Comparison of ENCODE assay signal across 18 mouse cellular contexts in the genomic region with DNA sequence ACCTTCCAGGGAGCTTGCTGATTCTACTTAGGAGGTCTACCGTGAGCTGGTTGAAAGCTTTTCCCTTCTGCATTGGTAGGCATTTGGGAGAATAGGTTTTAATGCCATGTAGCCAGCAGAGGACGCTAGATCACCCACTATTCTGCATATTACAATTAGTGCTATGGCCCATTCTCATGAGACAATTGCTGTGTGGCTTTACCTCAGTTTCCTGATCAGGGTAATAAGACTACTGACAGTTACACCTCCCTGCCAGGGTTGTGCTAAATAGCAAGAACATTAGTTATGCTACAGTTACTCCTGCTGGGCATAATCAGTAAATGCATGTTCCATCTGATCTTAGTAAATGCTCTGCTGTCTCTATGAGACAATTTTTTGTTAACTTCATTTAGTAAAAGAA.
DNase-seq lines count a peak whose midpoint lies in the region; ATAC-seq and TF ChIP-seq lines count a peak whose summit lies in the region.
"Had no signal": no experiment of that assay in that cellular context is flagged by ENCODE, and none has a peak within 500 bp of the region (broad histone marks: within the 10 kb centered on the region; RNA-seq: fewer than 3 reads in every experiment).

No protein-coding gene starts in this region.

- no peaks in the 10 kb centered on the region for H3K9me3 ChIP-seq in forebrain, postnatal 0 days (ENCODE audit: low read length)
- no peaks in the 10 kb centered on the region for H3K9me3 ChIP-seq in forebrain, embryonic 11.5 days (ENCODE audit: control insufficient read depth, low read length)
- no peaks in the 10 kb centered on the region for H3K9me3 ChIP-seq in kidney, postnatal 0 days (replicated peaks; ENCODE audit: low read length)
- H3K9me3 ChIP-seq: embryonic facial prominence, embryonic 15.5 days; forebrain, embryonic 12.5 days; limb, embryonic 10.5 days; liver, embryonic 15.5 days; midbrain, embryonic 13.5 days had no signal

- 30% methylated on average over 2 of the region's 2 CpGs for WGBS in forebrain, postnatal 0 days
- 31% methylated on average over 2 of the region's 2 CpGs for WGBS in forebrain, embryonic 11.5 days
- WGBS in kidney, postnatal 0 days: 35% methylated on average over 2 of the region's 2 CpGs

- no peak overlapping the region for H3K4me2 ChIP-seq in forebrain, postnatal 0 days (ENCODE audit: low read depth)
- H3K4me2 ChIP-seq in forebrain, embryonic 11.5 days (ENCODE audit: low read depth, low read length, severe bottlenecking): no peak overlapping the region
- H3K4me2 ChIP-seq in kidney, postnatal 0 days (ENCODE audit: low read length): no peak overlapping the region
- H3K4me2 ChIP-seq: embryonic facial prominence, embryonic 15.5 days; forebrain, embryonic 12.5 days; liver, embryonic 15.5 days; midbrain, embryonic 13.5 days had no signal

- CTCF ChIA-PET in Patski (lab: Charles Lee): interaction anchor here (1.4 kb wide), 1 partner anchor 239 kb away, joined by 4 read pairs; no protein-coding TSS in a partner anchor

- in situ Hi-C loops in Patski (cut with MboI; ENCODE audit: low pct_unique_long_range_greater_than_20kb): loop anchor here (5.0 to 10.0 kb wide), 2 partner anchors 81 to 189 kb away; no protein-coding TSS in a partner anchor

- POLR2A ChIA-PET in Patski (lab: Charles Lee): no interaction called here

- H3K9ac ChIP-seq in forebrain, postnatal 0 days: no peak overlapping the region
- no peak overlapping the region for H3K9ac ChIP-seq in forebrain, embryonic 11.5 days (ENCODE audit: low read length)
- H3K9ac ChIP-seq in kidney, postnatal 0 days (ENCODE audit: low read depth, low read length): no peak overlapping the region
- H3K9ac ChIP-seq: embryonic facial prominence, embryonic 15.5 days; forebrain, embryonic 12.5 days; liver, embryonic 15.5 days; midbrain, embryonic 13.5 days had no signal

- no peaks in the 10 kb centered on the region for H3K27me3 ChIP-seq in forebrain, postnatal 0 days (ENCODE audit: insufficient read depth, low read length)
- H3K27me3 ChIP-seq in forebrain, embryonic 11.5 days (ENCODE audit: control insufficient read depth, insufficient read depth, low read length): no peaks in the 10 kb centered on the region
- H3K27me3 ChIP-seq in kidney, postnatal 0 days (ENCODE audit: insufficient read depth, low read length): no peaks in the 10 kb centered on the region
- no peaks in the 10 kb centered on the region for H3K27me3 ChIP-seq in Patski
- H3K27me3 ChIP-seq: embryonic facial prominence, embryonic 15.5 days; forebrain, embryonic 12.5 days; midbrain, embryonic 13.5 days had no signal

- H3K36me3 ChIP-seq in forebrain, postnatal 0 days (ENCODE audit: insufficient read depth): no peaks in the 10 kb centered on the region
- no peaks in the 10 kb centered on the region for H3K36me3 ChIP-seq in forebrain, embryonic 11.5 days (ENCODE audit: control insufficient read depth, insufficient read depth, low read length)
- H3K36me3 ChIP-seq in kidney, postnatal 0 days (ENCODE audit: insufficient read depth, low read length): no peaks in the 10 kb centered on the region
- H3K36me3 ChIP-seq: embryonic facial prominence, embryonic 15.5 days; forebrain, embryonic 12.5 days; limb, embryonic 10.5 days; liver, embryonic 15.5 days; midbrain, embryonic 13.5 days had no signal

- no peaks in the 10 kb centered on the region for H3K4me1 ChIP-seq in forebrain, postnatal 0 days (ENCODE audit: insufficient read depth)
- no peaks in the 10 kb centered on the region for H3K4me1 ChIP-seq in forebrain, embryonic 11.5 days (replicated peaks; ENCODE audit: control insufficient read depth, insufficient read depth, low read length)
- H3K4me1 ChIP-seq in kidney, postnatal 0 days (replicated peaks; ENCODE audit: insufficient read depth, low read length): no peaks in the 10 kb centered on the region
- H3K4me1 ChIP-seq: embryonic facial prominence, embryonic 15.5 days; forebrain, embryonic 12.5 days; limb, embryonic 10.5 days; liver, embryonic 15.5 days; midbrain, embryonic 13.5 days had no signal

- DNase-seq in forebrain, postnatal 0 days: peak; percentile 31
- no peak for DNase-seq in forebrain, embryonic 11.5 days (ENCODE audit: low spot score)
- no peak for DNase-seq in kidney, postnatal 0 days (ENCODE audit: low spot score)
- DNase-seq in kidney, adult 9 months: no peak
- peak; percentile 58 for DNase-seq in 416B (ENCODE audit: low read depth)
- no peak for DNase-seq in Patski (ENCODE audit: low read depth, low spot score)
- no peak for DNase-seq in layer of hippocampus, adult 18-20 months (ENCODE audit: low spot score in 2 of 2)
- DNase-seq in embryo, embryonic 10 days (ENCODE audit: low spot score): no peak
- DNase-seq: B cell, adult 2 months; kidney, postnatal 14 days; right cerebral cortex, postnatal 25 days; thymus, postnatal 4 days had no signal

- no peak for ATAC-seq in forebrain, postnatal 0 days
- no peak for ATAC-seq in forebrain, embryonic 11.5 days (replicated peaks; ENCODE audit: low FRiP score)
- ATAC-seq in kidney, postnatal 0 days (replicated peaks; ENCODE audit: low FRiP score, low read depth): no peak
- no peak for ATAC-seq in Patski
- ATAC-seq: midbrain, embryonic 13.5 days had no signal

- TF ChIP-seq CTCF in forebrain, postnatal 0 days (IDR thresholded peaks at IDR 0.05; ENCODE audit: low read depth): peak; percentile 54
- TF ChIP-seq CTCF in kidney, postnatal 0 days (IDR thresholded peaks at IDR 0.05; ENCODE audit: low read depth): peak; percentile 49
- TF ChIP-seq CTCF in Patski (IDR thresholded peaks at IDR 0.05): peak; percentile 49

- H3K4me3 ChIP-seq in forebrain, postnatal 0 days (ENCODE audit: low read depth, low read length): no peak overlapping the region
- no peak overlapping the region for H3K4me3 ChIP-seq in forebrain, embryonic 11.5 days (ENCODE audit: low read depth, low read length)
- H3K4me3 ChIP-seq in kidney, postnatal 0 days (replicated peaks; ENCODE audit: low read depth, low read length): no peak overlapping the region
- H3K4me3 ChIP-seq: embryonic facial prominence, embryonic 15.5 days; forebrain, embryonic 12.5 days; limb, embryonic 10.5 days; liver, embryonic 15.5 days; midbrain, embryonic 13.5 days had no signal

- no peak overlapping the region for H3K27ac ChIP-seq in forebrain, postnatal 0 days (ENCODE audit: low read depth, low read length)
- no peak overlapping the region for H3K27ac ChIP-seq in forebrain, embryonic 11.5 days (ENCODE audit: low read depth, low read length)
- no peak overlapping the region for H3K27ac ChIP-seq in kidney, postnatal 0 days
- H3K27ac ChIP-seq: embryonic facial prominence, embryonic 15.5 days; forebrain, embryonic 12.5 days; limb, embryonic 10.5 days; liver, embryonic 15.5 days; macrophage; midbrain, embryonic 13.5 days had no signal

Comparison
In these comparisons a context has a peak if more than half of its experiments do, and no peak if none do; other contexts are left out.
1. DNase-seq: peak in forebrain, postnatal 0 days (single experiment) and 416B (single experiment); none in forebrain, embryonic 11.5 days (single experiment), kidney, postnatal 0 days (single experiment), kidney, adult 9 months (single experiment), Patski (single experiment), layer of hippocampus, adult 18-20 months (0 of 2) and embryo, embryonic 10 days (single experiment).
2. Peak in every context shown above with its lines, with median percentiles within 50 percentile points of each other: CTCF ChIP-seq.